Mouse (Mus musculus) myocyte (in vitro differentiated cells): Measurements from ENCODE around the gene Dgkq. TPM values are rescaled to one million over a fixed set of nuclear protein-coding genes. Genes with fewer than 3 reads are reported as not detected.
"Not testable (repeated sequence)": the region's sequence is repeated elsewhere in the genome, so short reads cannot be mapped to it uniquely, and the experiment has no call there.

Source experiments
- H3K27me3 ChIP-seq: one replicate; pipeline ENCODE4 v1.6.1; 2011; ENCODE audit not compliant: control insufficient read depth, insufficient read depth, insufficient read length
- H3K36me3 ChIP-seq: one replicate; pipeline ENCODE4 v1.6.1; 2011; ENCODE audit not compliant: control insufficient read depth, insufficient read depth
- H3K4me2 ChIP-seq: one replicate; pipeline ENCODE4 v1.6.1; 2011; ENCODE audit warnings: low read depth, control low read depth
- H3K4me3 ChIP-seq: one replicate; pipeline ENCODE4 v1.5.1; 2011; ENCODE audit warnings: mild to moderate bottlenecking, control low read depth, moderate library complexity
- H3K79me2 ChIP-seq: one replicate; pipeline ENCODE4 v1.6.1; 2011; ENCODE audit not compliant: control insufficient read depth, insufficient read depth
- H3ac ChIP-seq: one replicate; pipeline ENCODE4 v1.6.1; 2011; ENCODE audit not compliant: control insufficient read depth, insufficient read length
- CEBPB ChIP-seq: IDR thresholded peaks from 2 replicates; pipeline ENCODE4 v1.6.1; 2011; ENCODE audit warnings: mild to moderate bottlenecking, moderate library complexity; ENCODE audit not compliant: poor library complexity, insufficient read depth, severe bottlenecking
- E2F4 ChIP-seq: IDR thresholded peaks from one replicate; pipeline ENCODE4 v1.6.1; 2011; ENCODE audit warnings: mild to moderate bottlenecking, control low read depth, moderate library complexity; ENCODE audit not compliant: insufficient read depth
- MAX ChIP-seq: IDR thresholded peaks from one replicate; pipeline ENCODE4 v1.6.1; 2011; ENCODE audit warnings: low read depth, mild to moderate bottlenecking, control low read depth
- MYOD1 ChIP-seq, 3 experiments: IDR thresholded peaks; one replicate each; pipeline ENCODE4 v1.6.1; 2011; ENCODE audit warnings: control low read depth in 2 of 3, low read depth in 2 of 3, mild to moderate bottlenecking in 2 of 3, moderate library complexity in 1 of 3; ENCODE audit not compliant: insufficient read length in 2 of 3, control insufficient read depth in 1 of 3
- MYOG ChIP-seq, 3 experiments: IDR thresholded peaks; one replicate each; pipeline ENCODE4 v1.6.1; 2011; ENCODE audit warnings: control low read depth in 2 of 3, low read depth in 2 of 3, mild to moderate bottlenecking in 2 of 3; ENCODE audit not compliant: insufficient read length in 2 of 3, control insufficient read depth in 1 of 3, insufficient read depth in 1 of 3
- POLR2A ChIP-seq: IDR thresholded peaks from one replicate; pipeline ENCODE4 v1.6.1; 2011; ENCODE audit warnings: low read depth, mild to moderate bottlenecking, control low read depth, moderate library complexity; ENCODE audit not compliant: insufficient read length
- POLR2AphosphoS2 ChIP-seq: IDR thresholded peaks from one replicate; pipeline ENCODE4 v1.6.1; 2011; ENCODE audit warnings: low read depth, control low read depth; ENCODE audit not compliant: insufficient read length
- REST ChIP-seq: IDR thresholded peaks from one replicate; pipeline ENCODE4 v1.6.1; 2011; ENCODE audit warnings: mild to moderate bottlenecking, control low read depth, moderate library complexity; ENCODE audit not compliant: insufficient read depth, insufficient read length
- SRF ChIP-seq: IDR thresholded peaks from one replicate; pipeline ENCODE4 v1.6.1; 2011; ENCODE audit warnings: low read depth; ENCODE audit not compliant: control insufficient read depth, insufficient read length
- TCF12 ChIP-seq: IDR thresholded peaks from one replicate; pipeline ENCODE4 v1.6.1; 2011; ENCODE audit warnings: mild to moderate bottlenecking, control low read depth; ENCODE audit not compliant: poor library complexity, insufficient read depth, severe bottlenecking
- TCF3 ChIP-seq: IDR thresholded peaks from one replicate; pipeline ENCODE4 v1.6.1; 2011; ENCODE audit warnings: low read depth, control low read depth; ENCODE audit not compliant: insufficient read length
- USF1 ChIP-seq: IDR thresholded peaks from one replicate; pipeline ENCODE4 v1.6.1; 2011; ENCODE audit warnings: low read depth, mild to moderate bottlenecking, control low read depth, moderate library complexity
- polyA plus RNA-seq: library from polyadenylated mRNA; unstranded; fragments of >200 nt; fragmentation: generic; extraction: Trizol; gene quantifications from one replicate; pipeline ENCODE4 v1.2.1, GENCODE M21; 2012; ENCODE audit warnings: missing spikeins

The Dgkq gene
- polyA plus RNA-seq, 1 experiment: 4.3 TPM

GRCm38 (mm10) chr5:108647311-108647710 is 22.2 kb downstream of the Dgkq start:
- no peak for TF ChIP-seq REST
- no peak for TF ChIP-seq MYOD1 (IDR thresholded peaks at IDR 0.05; ENCODE audit: control insufficient read depth in 1 of 3, insufficient read length in 2 of 3, low read depth in 2 of 3)
- no peak for TF ChIP-seq TCF3
- no peak for TF ChIP-seq MAX
- no peak for TF ChIP-seq POLR2A
- H3K27me3 ChIP-seq: no peaks in the 10 kb centered on the region
- H3K4me3 ChIP-seq: no peak overlapping the region
- no peak overlapping the region for H3K4me2 ChIP-seq
- no peaks in the 10 kb centered on the region for H3K79me2 ChIP-seq
- H3K36me3 ChIP-seq: peaks cover 3% of the 10 kb centered on the region
- no peak overlapping the region for H3ac ChIP-seq

GRCm38 (mm10) chr5:108646343-108646660 is 23.2 kb downstream of the Dgkq start:
- Histone ChIP-seq H3K4me2 (no peak overlapping the region), H3ac (no peak overlapping the region), H3K79me2 (no peaks in the 10 kb centered on the region), H3K27me3 (no peaks in the 10 kb centered on the region), H3K4me3 (no peak overlapping the region), H3K36me3 (peaks cover 3% of the 10 kb centered on the region)
- TF ChIP-seq TCF12: no peak
- no peak for TF ChIP-seq TCF3
- no peak for TF ChIP-seq POLR2AphosphoS2
- TF ChIP-seq CEBPB: no peak
- TF ChIP-seq E2F4: no peak
- TF ChIP-seq SRF: no peak
- no peak for TF ChIP-seq MYOD1 (IDR thresholded peaks at IDR 0.05; ENCODE audit: control insufficient read depth in 1 of 3, insufficient read length in 2 of 3, low read depth in 2 of 3)
- no peak for TF ChIP-seq MYOG (IDR thresholded peaks at IDR 0.05; ENCODE audit: control insufficient read depth in 1 of 3, insufficient read depth in 1 of 3, insufficient read length in 2 of 3, low read depth in 2 of 3)
- TF ChIP-seq USF1: no peak
- no peak for TF ChIP-seq POLR2A
- TF ChIP-seq MAX: no peak
- no peak for TF ChIP-seq REST

- no peak overlapping the region for H3ac ChIP-seq
- TF ChIP-seq MYOD1 (IDR thresholded peaks at IDR 0.05; ENCODE audit: control insufficient read depth in 1 of 3, insufficient read length in 2 of 3, low read depth in 2 of 3) (no peak), E2F4 (no peak), SRF (no peak), MYOG (IDR thresholded peaks at IDR 0.05; ENCODE audit: control insufficient read depth in 1 of 3, insufficient read depth in 1 of 3, insufficient read length in 2 of 3, low read depth in 2 of 3) (no peak), POLR2AphosphoS2 (no peak), TCF3 (no peak), USF1 (no peak), POLR2A (no peak), REST (no peak), MAX (no peak), CEBPB (no peak), TCF12 (no peak)
- H3K4me3 ChIP-seq: no peak overlapping the region
- H3K4me2 ChIP-seq: no peak overlapping the region
- H3K36me3 ChIP-seq: peaks cover 3% of the 10 kb centered on the region
- H3K27me3 ChIP-seq: no peaks in the 10 kb centered on the region
- no peaks in the 10 kb centered on the region for H3K79me2 ChIP-seq
Measured at GRCm38 (mm10) chr5:108645651-108646342, 23.7 kb downstream of the Dgkq start.

DNA sequence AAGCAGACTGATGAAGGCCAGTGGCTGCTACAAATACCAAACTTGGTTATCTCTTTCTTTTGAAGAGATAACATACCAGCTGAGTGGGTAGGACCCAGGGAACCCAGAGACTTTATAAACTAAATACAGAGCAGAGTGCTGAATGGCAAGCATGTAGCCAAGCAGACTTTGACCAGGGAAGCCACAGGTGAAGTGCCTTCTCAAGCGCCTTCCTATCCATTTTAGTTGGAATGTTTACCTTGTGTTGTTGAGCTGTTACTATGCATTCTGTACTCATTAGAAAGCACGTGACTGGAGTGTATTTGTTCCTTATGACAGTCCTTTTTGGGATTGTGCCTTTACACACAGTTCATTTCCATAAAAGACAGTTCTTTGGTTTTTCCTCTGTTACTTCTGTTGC is 25.8 kb downstream of the Dgkq start:
- no peak for TF ChIP-seq POLR2A
- no peak for TF ChIP-seq TCF3
- no peak for TF ChIP-seq POLR2AphosphoS2
- no peak for TF ChIP-seq REST
- TF ChIP-seq E2F4: no peak
- no peak for TF ChIP-seq USF1
- TF ChIP-seq MAX: no peak
- no peak for TF ChIP-seq SRF
- TF ChIP-seq TCF12: no peak
- no peak for TF ChIP-seq MYOG (IDR thresholded peaks at IDR 0.05; ENCODE audit: control insufficient read depth in 1 of 3, insufficient read depth in 1 of 3, insufficient read length in 2 of 3, low read depth in 2 of 3)
- Histone ChIP-seq H3ac (no peak overlapping the region), H3K4me2 (no peak overlapping the region), H3K79me2 (no peaks in the 10 kb centered on the region), H3K27me3 (no peaks in the 10 kb centered on the region), H3K4me3 (no peak overlapping the region), H3K36me3 (peaks cover 10% of the 10 kb centered on the region)

DNA sequence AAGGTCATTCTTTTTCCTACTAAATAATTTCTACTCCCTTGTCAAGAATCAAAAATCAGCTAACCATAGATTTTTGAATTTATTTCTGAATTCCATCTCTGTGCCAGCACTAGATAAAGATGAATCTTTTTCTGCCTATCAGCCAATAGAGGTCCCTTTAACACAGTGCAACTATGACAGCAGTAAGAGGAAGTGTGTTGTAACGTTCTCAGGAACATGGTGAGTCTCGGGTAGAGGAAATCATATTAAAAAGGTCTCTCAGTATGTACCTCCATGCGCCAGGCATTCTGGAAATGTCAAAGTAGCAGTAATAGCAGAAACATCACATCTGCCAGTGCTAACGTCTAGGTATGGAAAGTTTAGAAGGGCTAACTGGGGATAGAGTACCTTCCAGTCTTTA is 33.3 kb downstream of the Dgkq start:
- Histone ChIP-seq H3K4me3 (no peak overlapping the region), H3K79me2 (no peaks in the 10 kb centered on the region), H3K27me3 (no peaks in the 10 kb centered on the region), H3ac (no peak overlapping the region), H3K4me2 (no peak overlapping the region), H3K36me3 (peaks cover 7% of the 10 kb centered on the region)
- TF ChIP-seq CEBPB (no peak), SRF (no peak), MYOG (IDR thresholded peaks at IDR 0.05; ENCODE audit: control insufficient read depth in 1 of 3, insufficient read depth in 1 of 3, insufficient read length in 2 of 3, low read depth in 2 of 3) (no peak), REST (no peak), MAX (no peak), USF1 (no peak), E2F4 (no peak), MYOD1 (IDR thresholded peaks at IDR 0.05; ENCODE audit: control insufficient read depth in 1 of 3, insufficient read length in 2 of 3, low read depth in 2 of 3) (no peak), POLR2AphosphoS2 (no peak), TCF3 (no peak), TCF12 (no peak), POLR2A (no peak)

- not testable (repeated sequence) for H3K79me2 ChIP-seq, H3K27me3 ChIP-seq, H3ac ChIP-seq, H3K4me3 ChIP-seq, H3K4me2 ChIP-seq, H3K36me3 ChIP-seq
Measured at GRCm38 (mm10) chr5:108634088-108634487, 35.4 kb downstream of the Dgkq start.
